Mouse (Mus musculus) liver, embryonic 16.5 days (tissue): ENCODE data around the gene Rchy1. TPM values are rescaled to one million over a fixed set of nuclear protein-coding genes. Genes with fewer than 3 reads are reported as not detected.

Experiments used
- ATAC-seq: fragments of 200-750 bp; cut with Nextera tagmentation; 2 replicates; pipeline ENCODE4 v1.8.0; 2017; ENCODE audit warnings: low read depth, mild to moderate bottlenecking, moderate number of reproducible peaks, moderate library complexity
- H3K27ac ChIP-seq: fragments of 300-500 bp; sonication (generic); 2 replicates; pipeline ENCODE4 v1.5.1; 2014; ENCODE audit warnings: mild to moderate bottlenecking, low read length
- H3K27me3 ChIP-seq: fragments of 300-500 bp; sonication (generic); 2 replicates; pipeline ENCODE4 v1.6.1; 2014; ENCODE audit warnings: low read depth, low read length, mixed read lengths; ENCODE audit not compliant: control insufficient read depth, insufficient read depth
- H3K36me3 ChIP-seq: fragments of 300-500 bp; sonication (generic); 2 replicates; pipeline ENCODE4 v1.6.1; 2014; ENCODE audit warnings: mild to moderate bottlenecking; ENCODE audit not compliant: control insufficient read depth, insufficient read depth
- H3K4me1 ChIP-seq: fragments of 300-500 bp; sonication (generic); 2 replicates; pipeline ENCODE4 v1.6.1; 2014; ENCODE audit warnings: low read depth, low read length, mixed read lengths; ENCODE audit not compliant: control insufficient read depth
- H3K4me2 ChIP-seq: fragments of 300-500 bp; sonication (generic); 2 replicates; pipeline ENCODE4 v1.6.1; 2014; ENCODE audit warnings: low read depth, low read length, mixed read lengths
- H3K4me3 ChIP-seq: fragments of 300-500 bp; sonication (generic); 2 replicates; pipeline ENCODE4 v1.5.1; 2014; ENCODE audit warnings: low read depth, mild to moderate bottlenecking, low read length
- H3K9ac ChIP-seq: fragments of 300-500 bp; sonication (generic); 2 replicates; pipeline ENCODE4 v1.6.1; 2014; ENCODE audit warnings: low read depth, low read length
- H3K9me3 ChIP-seq: fragments of 300-500 bp; sonication (generic); replicated peaks from 2 replicates; pipeline ENCODE4 v1.6.1; 2016; ENCODE audit warnings: low read length; ENCODE audit not compliant: control insufficient read depth
- WGBS: fragments of 180-500 bp; shearing (Covaris S2); extraction: QIAGEN DNeasy Blood & Tissue Kit; methylation state at CpG from one replicate; pipeline ENCODE4 v1.1.7; 2014; ENCODE audit not compliant: insufficient replicate concordance; 5-methylcytosine and 5-hydroxymethylcytosine counted together
- polyA plus RNA-seq: library from polyadenylated mRNA; unstranded; fragments of >200 nt; fragmentation: Nextera tagmentation; extraction: Ambion mirVana; gene quantifications from 2 replicates; pipeline ENCODE4 v1.2.1, GENCODE M21; 2015

Gene Rchy1
- polyA plus RNA-seq, 1 experiment from 2014 or later, result 29.3 TPM

DNA sequence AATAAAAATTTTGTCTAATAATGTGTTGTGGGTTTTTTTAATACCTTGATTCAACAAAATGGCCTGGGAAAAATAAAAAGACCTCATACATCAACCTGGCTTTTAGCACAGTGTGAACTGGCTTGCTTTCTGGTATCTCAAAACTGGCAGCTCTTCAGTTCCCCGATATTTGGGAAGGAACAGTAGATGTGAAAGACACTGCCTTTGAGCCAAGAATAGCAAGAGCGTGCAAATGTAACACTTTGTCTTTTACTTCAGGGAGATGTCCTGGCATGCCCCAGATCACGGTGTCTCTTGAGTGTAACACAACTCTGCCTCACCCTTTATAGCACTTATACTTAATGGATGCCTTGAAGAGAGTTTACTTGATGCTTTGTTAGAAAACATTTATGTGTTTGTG, 9.2 kb upstream of the Rchy1 start:
- no peak for ATAC-seq
- Histone ChIP-seq H3K9me3 (no peaks in the 10 kb centered on the region), H3K27me3 (no peaks in the 10 kb centered on the region), H3K4me1 (no peaks in the 10 kb centered on the region), H3K4me3 (no peak overlapping the region), H3K9ac (no peak overlapping the region), H3K4me2 (no peak overlapping the region), H3K36me3 (peaks cover 5% of the 10 kb centered on the region; the same call in 1 of the 2 replicates), H3K27ac (no peak overlapping the region)
- 74% methylated on average over 3 of the region's 3 CpGs for WGBS

DNA sequence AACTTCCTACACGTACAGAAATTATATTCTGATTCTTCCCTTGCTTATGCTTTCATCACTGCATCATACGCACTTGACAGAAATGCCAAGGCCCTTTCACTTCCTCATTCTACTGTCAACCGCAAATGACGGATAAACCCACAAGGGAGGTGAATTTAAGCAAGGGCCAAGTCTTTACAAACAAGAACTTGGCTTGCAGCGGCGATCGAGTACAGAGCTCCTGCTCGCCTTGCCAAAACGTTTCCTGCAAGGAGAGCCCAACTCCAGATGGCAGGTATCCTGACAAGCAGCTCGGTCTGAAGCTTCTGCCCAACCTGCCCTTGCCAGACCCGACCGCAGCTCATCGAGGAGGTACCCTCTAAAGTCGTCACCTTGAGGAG, 619 bp downstream of the Rchy1 start:
- 1% methylated on average over 14 of the region's 14 CpGs for WGBS
- Histone ChIP-seq H3K27me3 (no peaks in the 10 kb centered on the region), H3K4me2 (peak overlapping the region; percentile 89), H3K9ac (peak overlapping the region; percentile 94), H3K36me3 (peaks cover 2% of the 10 kb centered on the region), H3K27ac (peak overlapping the region; percentile 99), H3K4me1 (peaks cover 40% of the 10 kb centered on the region), H3K4me3 (peak overlapping the region; percentile 81), H3K9me3 (no peaks in the 10 kb centered on the region)
- ATAC-seq, result peak; percentile 0

DNA sequence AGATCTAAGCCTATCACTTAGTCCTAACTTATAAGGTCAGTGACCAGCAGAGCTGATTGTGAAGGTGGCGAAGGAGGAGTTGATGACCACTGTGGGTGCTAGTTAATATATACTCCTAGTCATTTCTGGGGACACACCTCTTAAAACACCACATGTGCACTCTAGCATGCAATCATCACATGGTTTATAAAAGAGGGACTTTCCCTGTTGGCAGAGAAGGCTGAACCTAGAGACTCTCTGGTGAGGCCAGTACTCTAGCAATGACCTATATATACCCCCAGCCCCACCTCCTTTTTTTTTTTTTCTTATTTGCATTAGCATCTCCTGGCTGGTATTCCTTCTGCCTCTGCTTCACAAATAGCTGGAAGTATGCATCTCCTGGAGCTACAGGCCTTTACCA, 1.5 kb downstream of the Rchy1 start:
- Histone ChIP-seq H3K9me3 (no peaks in the 10 kb centered on the region), H3K4me1 (peaks cover 44% of the 10 kb centered on the region), H3K27ac (peak overlapping the region; percentile 99), H3K9ac (peak overlapping the region; percentile 94), H3K4me2 (peak overlapping the region; percentile 89), H3K4me3 (peak overlapping the region; percentile 81), H3K36me3 (peaks cover 9% of the 10 kb centered on the region), H3K27me3 (no peaks in the 10 kb centered on the region)
- ATAC-seq, result peak; percentile 8; the same call in 1 of the 2 replicates
- 31% methylated on average over 1 of the region's 1 CpGs for WGBS

DNA sequence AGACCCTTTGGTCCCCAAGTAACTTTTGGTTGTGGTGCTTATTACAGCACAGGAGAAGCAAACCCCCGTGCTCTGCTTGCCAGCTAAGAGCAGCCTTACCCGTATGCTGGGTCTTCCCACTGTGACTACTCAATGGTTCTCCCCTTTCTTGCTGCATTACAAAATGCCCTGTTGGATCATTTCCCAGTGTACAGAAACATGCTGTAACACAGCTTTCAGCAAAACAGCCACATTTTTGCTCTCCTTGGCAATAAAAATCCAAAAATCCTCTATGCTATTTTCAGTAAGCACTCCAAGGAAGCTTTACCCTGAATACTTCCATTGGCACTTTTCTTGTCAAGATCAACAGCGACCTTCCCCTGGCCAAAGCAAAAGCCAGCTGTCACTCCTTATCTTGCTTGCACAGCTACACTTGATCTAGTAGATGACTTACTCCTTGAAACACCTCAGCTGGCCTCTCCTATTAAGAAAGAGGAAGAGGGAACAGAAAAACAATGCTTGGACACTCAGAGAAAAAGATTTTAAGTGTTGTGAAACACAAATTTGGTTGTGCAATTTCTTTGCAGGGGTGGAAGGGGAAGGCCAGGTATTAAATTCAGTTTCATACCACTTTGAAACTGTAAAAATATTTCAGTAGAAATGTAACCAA, 2.1 kb downstream of the Rchy1 start:
- 17% methylated on average over 3 of the region's 3 CpGs for WGBS
- peak; percentile 50 for ATAC-seq
- Histone ChIP-seq H3K27ac (peak overlapping the region; percentile 99), H3K4me3 (peak overlapping the region; percentile 81), H3K36me3 (peaks cover 9% of the 10 kb centered on the region), H3K4me1 (peaks cover 44% of the 10 kb centered on the region), H3K9ac (peak overlapping the region; percentile 59), H3K4me2 (peak overlapping the region; percentile 89), H3K9me3 (no peaks in the 10 kb centered on the region), H3K27me3 (no peaks in the 10 kb centered on the region)

DNA sequence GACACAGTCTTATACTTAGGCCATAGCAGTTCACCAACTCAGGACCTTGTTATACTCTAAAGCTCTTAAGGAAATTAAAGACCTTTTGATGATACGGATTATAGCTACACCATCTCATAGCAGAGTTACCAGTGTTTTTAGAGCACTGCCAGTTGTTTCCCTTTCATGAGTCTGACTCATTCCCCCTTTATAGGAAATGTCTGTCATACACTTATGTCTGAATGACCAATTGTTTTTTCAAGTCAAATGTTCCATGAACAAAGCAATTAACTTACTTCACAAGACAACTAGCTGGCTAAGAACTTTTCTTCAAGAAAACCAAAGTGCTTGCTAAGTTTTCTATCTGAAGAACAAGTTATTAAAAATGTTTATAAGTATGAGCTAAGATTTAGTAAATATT, 2.9 kb downstream of the Rchy1 start:
- H3K36me3 ChIP-seq, result peaks cover 10% of the 10 kb centered on the region
- 85% methylated on average over 1 of the region's 1 CpGs for WGBS
- peaks cover 44% of the 10 kb centered on the region for H3K4me1 ChIP-seq
- peak overlapping the region; percentile 81 for H3K4me3 ChIP-seq
- H3K9me3 ChIP-seq, result no peaks in the 10 kb centered on the region
- H3K27me3 ChIP-seq, result no peaks in the 10 kb centered on the region
- peak overlapping the region; percentile 28; the same call in 1 of the 2 replicates for H3K9ac ChIP-seq
- peak overlapping the region; percentile 17; the same call in 1 of the 2 replicates for H3K27ac ChIP-seq
- H3K4me2 ChIP-seq, result peak overlapping the region; percentile 89
- ATAC-seq, result no peak

DNA sequence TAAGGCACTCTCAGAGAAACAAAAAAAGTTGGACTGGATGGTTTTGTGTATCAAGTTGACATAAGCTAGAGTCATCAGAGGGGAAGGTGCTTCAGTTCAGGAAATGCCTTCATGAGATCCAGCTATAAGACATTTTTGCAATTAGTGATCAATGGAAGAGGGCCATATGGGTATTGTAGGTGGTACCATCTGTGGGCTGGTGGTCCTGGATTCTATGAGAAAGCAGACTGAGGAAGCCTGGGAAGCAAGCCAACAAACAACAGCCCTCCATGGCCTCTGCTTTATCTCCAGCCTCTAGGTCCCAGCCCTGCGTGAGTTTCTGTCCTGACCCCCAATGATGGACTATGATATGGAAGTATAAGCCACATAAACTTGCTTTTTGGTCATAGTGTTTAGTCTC, 3.8 kb downstream of the Rchy1 start:
- peaks cover 12% of the 10 kb centered on the region for H3K36me3 ChIP-seq
- 0 out of 2 replicates have a peak overlapping the region, but pooled peaks have one; percentile 3 for H3K4me2 ChIP-seq
- H3K9ac ChIP-seq, result no peak overlapping the region
- H3K9me3 ChIP-seq, result no peaks in the 10 kb centered on the region
- H3K27ac ChIP-seq, result no peak overlapping the region
- no peak for ATAC-seq
- H3K27me3 ChIP-seq, result no peaks in the 10 kb centered on the region
- peaks cover 44% of the 10 kb centered on the region for H3K4me1 ChIP-seq
- no peak overlapping the region for H3K4me3 ChIP-seq
- WGBS, result 11% methylated on average over 1 of the region's 1 CpGs

DNA sequence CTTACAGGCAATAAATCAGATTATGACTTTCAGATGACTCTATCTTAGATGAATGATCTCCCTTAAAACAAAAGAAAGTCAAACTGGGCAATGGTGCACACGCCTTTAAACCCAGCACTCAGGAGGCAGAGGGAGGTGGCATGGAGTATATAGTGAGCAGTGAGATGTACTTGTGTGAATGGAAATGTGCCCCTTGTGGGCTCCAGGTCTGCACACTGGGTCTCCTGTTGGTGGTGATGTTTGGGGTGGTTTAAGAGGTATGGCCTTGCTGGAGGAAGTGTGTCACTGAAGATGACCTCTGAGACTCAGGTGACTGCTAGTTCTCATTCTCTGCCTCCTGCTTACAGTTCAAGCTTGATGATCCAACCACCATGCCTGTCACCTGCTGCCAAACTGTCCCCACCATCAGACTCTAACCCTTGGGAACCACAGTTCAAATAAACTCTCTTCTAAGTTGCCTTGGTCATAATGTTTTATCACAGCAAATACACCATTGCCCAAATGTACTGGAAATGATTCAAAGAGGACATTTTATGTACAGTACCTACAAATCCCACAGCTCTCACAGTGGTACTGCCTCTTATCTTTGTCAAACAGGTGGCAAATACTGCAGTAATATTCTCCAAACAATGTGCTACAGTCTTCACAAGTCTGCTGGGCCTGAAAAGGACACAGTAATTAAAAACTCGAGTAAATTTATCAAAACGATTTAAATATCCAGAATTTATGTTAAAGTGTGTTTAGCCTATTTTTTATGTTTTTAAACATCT, 5.7 kb downstream of the Rchy1 start:
- 54% methylated on average over 3 of the region's 3 CpGs for WGBS
- H3K4me1 ChIP-seq, result peaks cover 38% of the 10 kb centered on the region
- H3K36me3 ChIP-seq, result peaks cover 25% of the 10 kb centered on the region
- H3K27ac ChIP-seq, result no peak overlapping the region
- no peak for ATAC-seq
- H3K4me3 ChIP-seq, result no peak overlapping the region
- no peaks in the 10 kb centered on the region for H3K27me3 ChIP-seq
- H3K4me2 ChIP-seq, result no peak overlapping the region
- H3K9ac ChIP-seq, result no peak overlapping the region
- no peaks in the 10 kb centered on the region for H3K9me3 ChIP-seq

DNA sequence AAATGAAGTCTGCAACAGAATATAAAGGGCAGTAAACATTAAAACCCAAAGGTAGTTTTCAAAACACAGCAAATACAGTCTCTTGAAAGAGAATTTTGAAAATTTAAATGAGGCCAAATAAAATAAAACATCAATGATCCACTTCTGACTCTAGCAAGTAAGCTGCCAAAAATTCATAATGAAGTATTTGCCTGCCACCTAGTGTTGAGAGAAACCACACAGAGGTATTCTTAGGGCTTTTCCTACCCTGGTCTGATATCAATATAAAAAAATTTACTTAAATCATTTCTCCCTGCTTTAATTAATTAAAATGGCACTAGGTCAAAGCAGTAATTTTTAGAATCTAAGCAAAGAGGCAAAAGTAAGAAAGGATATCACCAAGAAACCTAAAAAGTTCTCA, 11.5 kb downstream of the Rchy1 start:
- Histone ChIP-seq H3K9me3 (no peaks in the 10 kb centered on the region), H3K36me3 (peaks cover 49% of the 10 kb centered on the region), H3K4me2 (no peak overlapping the region)

DNA sequence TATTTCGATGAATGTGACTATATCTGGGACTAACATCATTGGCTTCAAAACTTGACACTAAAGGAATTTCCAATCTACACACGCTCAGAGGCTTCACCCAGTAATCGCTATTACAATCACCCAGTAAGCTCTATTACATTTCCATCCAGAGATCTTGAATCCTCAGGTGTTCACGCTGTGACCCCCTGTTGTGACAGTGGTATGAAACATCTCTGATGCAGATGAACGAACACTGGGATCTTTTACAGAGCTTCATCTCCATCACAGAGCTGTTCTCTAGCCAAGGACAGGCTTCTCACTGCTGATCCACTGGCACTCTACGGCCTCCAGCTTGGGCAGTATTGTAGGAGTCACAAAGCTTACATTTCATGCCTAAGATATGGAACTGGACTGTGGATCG, 13.4 kb downstream of the Rchy1 start:
- Histone ChIP-seq H3K4me2 (no peak overlapping the region), H3K4me3 (no peak overlapping the region), H3K9ac (no peak overlapping the region), H3K27ac (no peak overlapping the region), H3K36me3 (peaks cover 48% of the 10 kb centered on the region), H3K27me3 (no peaks in the 10 kb centered on the region), H3K9me3 (no peaks in the 10 kb centered on the region), H3K4me1 (no peaks in the 10 kb centered on the region)
- no peak for ATAC-seq
- 86% methylated on average over 7 of the region's 7 CpGs for WGBS

More for the DNA sequence above, 11.5 kb downstream of the Rchy1 start:
- ATAC-seq, result no peak
- Histone ChIP-seq H3K27me3 (no peaks in the 10 kb centered on the region), H3K9ac (no peak overlapping the region), H3K4me3 (no peak overlapping the region), H3K4me1 (no peaks in the 10 kb centered on the region), H3K27ac (no peak overlapping the region)
